Mouse (Mus musculus) myocyte (in vitro differentiated cells): ENCODE measurements around the gene Osbpl3.

Experiments used
- POLR2A ChIP-seq: IDR thresholded peaks from one replicate; pipeline ENCODE4 v1.6.1; 2011; ENCODE audit warnings: low read depth, mild to moderate bottlenecking, control low read depth, moderate library complexity; ENCODE audit not compliant: insufficient read length
- SRF ChIP-seq: IDR thresholded peaks from one replicate; pipeline ENCODE4 v1.6.1; 2011; ENCODE audit warnings: low read depth; ENCODE audit not compliant: control insufficient read depth, insufficient read length
- USF1 ChIP-seq: IDR thresholded peaks from one replicate; pipeline ENCODE4 v1.6.1; 2011; ENCODE audit warnings: low read depth, mild to moderate bottlenecking, control low read depth, moderate library complexity

DNA sequence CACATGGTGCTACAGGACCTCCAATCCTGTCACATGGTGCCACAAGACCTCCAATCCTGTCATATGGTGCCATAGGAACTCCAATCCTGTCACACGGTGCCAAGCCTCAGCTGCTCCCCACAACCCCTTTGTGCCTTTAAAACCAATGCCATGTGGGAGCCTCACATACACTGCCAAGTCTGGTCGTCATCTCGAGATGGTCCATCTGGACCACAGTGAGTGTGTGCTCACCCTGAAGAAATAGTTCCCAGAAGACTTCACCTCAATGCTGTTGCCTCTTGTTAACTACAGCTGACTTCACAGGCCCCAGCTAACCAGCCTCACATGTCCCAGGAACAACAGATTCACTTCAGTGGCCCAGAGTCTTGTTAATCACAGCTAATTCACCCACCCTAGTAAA, 169.1 kb downstream of the Osbpl3 start:
- TF ChIP-seq USF1 (no peak), SRF (no peak), POLR2A (no peak)
